Mouse (Mus musculus) frontal cortex, postnatal 25 days (tissue): ENCODE results near the gene 8030411F24Rik.
"Not testable (repeated sequence)": the region's sequence is repeated elsewhere in the genome, so short reads cannot be mapped to it uniquely, and the experiment has no call there.

ENCODE experiments used
- DNase-seq, 2 experiments: peaks; one replicate each; pipeline ENCODE4 v3.0.0; 2022; ENCODE audit warnings: low spot score in 2 of 2

The 8030411F24Rik gene

DNA sequence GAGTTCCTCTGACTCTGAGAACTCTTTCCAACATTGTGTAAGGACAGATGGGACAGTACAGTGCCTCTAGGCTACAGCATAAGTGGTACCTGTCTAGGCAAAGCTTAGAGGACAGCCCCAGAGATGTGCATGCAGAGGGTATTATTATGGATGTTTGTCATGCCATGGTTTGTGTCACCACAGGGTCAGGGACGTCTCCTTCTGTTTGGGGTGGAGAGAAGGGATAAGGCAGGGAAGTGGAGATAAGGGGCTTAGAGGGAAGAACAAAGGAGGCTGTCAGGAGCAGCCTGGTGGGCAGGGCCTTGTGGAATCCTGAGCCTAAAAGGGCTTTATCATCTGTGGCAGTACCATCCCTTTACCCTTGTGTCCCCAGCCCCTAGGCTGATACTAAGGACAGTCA is at the start of gene 8030411F24Rik:
Gene 8030411F24Rik, plus strand, starts transcription at position 301 of the 400 bp plus-strand sequence.
- DNase-seq = no peak

GRCm38 (mm10) chr2:148732327-148733000 is 49.3 kb upstream of the 8030411F24Rik start, which contains the start of gene Napb:
Napb (minus strand) TSS chr2:148732467.
- peak; percentile 84 to 89 for DNase-seq

GRCm38 (mm10) chr2:148743001-148743400 is 38.8 kb upstream of the 8030411F24Rik start:
- DNase-seq = no peak

- DNase-seq = no peak
These were observed 37.9 kb upstream of the 8030411F24Rik start for GRCm38 (mm10) chr2:148743846-148744407.

GRCm38 (mm10) chr2:148750058-148750457 is 31.8 kb upstream of the 8030411F24Rik start, which contains the start of gene Cstl1:
Cstl1 (plus strand) TSS chr2:148750358.
- DNase-seq = no peak

DNA sequence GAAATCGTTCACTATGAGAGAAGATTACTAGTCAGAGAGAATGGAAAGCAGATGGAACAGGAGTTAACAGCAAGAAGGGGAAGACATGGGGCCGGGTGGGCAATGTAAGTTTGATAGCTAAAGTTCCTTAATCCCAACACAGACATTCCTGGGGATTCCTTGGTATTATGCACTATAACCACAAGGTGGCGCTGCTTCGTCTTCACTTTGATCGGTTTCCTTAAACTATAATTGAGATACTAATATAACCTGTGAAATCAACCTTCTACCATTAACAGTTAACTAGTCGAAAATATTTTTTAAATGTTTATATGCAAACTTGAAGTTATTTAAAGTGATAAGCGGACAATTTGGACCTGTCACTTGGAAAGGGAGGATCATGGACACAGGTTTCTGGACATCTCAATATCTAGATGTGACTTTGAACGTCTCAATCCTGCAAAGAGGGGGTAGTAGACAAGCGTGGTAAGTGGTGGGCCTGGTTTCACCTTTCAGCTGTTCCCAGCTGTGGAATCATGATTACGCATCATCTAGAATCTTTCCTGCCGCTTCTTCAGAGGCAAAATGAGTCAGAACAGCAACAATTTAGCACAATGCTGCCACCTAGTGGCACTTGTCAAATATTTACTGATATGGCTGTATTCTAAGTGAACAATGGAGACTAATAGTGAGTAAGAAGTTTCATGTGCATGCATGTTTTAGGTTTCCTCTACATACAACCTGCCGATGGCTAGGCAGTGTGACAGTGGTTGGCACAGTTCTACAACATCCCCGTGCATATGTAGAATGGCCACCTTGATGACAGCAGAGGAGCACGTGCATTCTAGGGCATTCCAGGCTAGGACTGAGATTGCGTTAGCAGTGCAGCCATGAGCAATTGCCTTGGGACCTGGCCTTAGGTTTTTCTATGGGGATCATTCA is 29.7 kb upstream of the 8030411F24Rik start:
- DNase-seq = peak; percentile 20 to 63

- no peak for DNase-seq
These were observed 27.4 kb upstream of the 8030411F24Rik start for GRCm38 (mm10) chr2:148754310-148754846.

GRCm38 (mm10) chr2:148763648-148764388 is 18.0 kb upstream of the 8030411F24Rik start:
- no peak for DNase-seq

DNA sequence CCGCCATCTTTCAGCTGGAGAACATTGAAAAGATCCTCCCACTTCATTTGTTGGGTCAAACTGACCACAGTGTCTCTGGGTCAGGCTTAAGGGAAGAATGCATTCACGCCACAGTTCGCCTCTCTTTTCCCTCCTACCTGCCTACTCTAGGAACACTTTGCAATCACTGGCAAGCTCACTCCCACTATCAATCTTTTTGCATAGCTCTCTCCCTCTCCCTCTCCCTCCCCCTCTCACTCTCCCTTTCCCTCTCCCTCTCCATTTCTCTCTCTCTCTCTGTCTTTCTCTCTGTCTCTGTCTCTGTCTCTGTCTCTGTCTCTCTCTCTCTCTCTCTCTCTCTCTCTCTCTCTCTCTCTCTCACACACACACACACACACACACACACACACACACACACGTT is 10.4 kb upstream of the 8030411F24Rik start, which contains the start of gene Cst11:
Gene Cst11, minus strand, starts transcription at position 101 of the 400 bp plus-strand sequence.
- not testable (repeated sequence) for DNase-seq

- DNase-seq = no peak
These were observed 7.3 kb downstream of the 8030411F24Rik start, which contains the start of gene Cst12 for GRCm38 (mm10) chr2:148789142-148789541. Cst12 (plus strand) TSS chr2:148789361.

GRCm38 (mm10) chr2:148798485-148798884 is 16.7 kb downstream of the 8030411F24Rik start, which contains the start of gene Cst8:
Cst8 (plus strand) TSS chr2:148798785.
- no peak for DNase-seq

DNA sequence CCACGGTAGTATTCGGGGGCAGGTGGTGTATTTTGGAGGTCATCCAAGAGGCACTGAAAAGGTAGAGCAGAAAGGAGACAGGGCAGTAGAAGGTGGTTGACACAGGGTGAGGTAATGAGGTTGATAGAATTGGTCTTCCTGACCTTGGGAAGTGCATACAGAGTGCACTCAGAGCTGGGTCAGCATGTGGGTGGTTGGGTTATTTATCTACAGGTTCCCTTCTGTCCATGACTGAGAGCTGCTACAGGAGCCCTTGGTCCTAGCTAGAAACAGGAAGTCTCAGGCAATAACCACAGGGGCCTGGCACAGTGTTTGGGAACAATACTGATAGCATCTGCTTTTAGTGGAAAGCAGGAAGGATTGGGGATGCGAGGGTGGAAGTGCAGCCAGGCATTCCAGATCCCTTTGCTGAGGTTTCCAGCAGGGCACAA is 19.7 kb downstream of the 8030411F24Rik start:
- DNase-seq = no peak

- DNase-seq = no peak
These were observed 24.9 kb downstream of the 8030411F24Rik start for GRCm38 (mm10) chr2:148806696-148807095.

DNA sequence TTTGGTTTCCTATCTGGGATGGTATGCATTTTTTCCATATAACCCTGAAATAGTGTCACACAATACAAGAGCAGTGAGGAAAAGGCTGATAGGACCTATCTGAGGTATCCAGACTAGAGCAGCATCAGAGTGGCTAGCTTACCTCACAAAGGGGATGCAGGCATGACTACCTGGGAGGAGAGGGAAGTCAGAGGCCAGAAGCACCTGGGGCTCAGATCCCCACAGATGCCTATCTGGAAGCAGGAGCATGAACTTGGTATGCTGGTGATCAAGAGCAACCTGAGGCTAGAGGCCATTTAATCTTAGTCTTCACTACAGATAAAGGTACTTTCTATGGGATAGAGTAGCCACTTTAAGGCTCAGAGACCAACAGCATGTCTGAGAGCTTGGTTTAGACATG is 38.1 kb downstream of the 8030411F24Rik start, which contains the start of gene Cst13:
Gene Cst13, plus strand, starts transcription at position 173 of the 400 bp plus-strand sequence.
- no peak for DNase-seq

DNA sequence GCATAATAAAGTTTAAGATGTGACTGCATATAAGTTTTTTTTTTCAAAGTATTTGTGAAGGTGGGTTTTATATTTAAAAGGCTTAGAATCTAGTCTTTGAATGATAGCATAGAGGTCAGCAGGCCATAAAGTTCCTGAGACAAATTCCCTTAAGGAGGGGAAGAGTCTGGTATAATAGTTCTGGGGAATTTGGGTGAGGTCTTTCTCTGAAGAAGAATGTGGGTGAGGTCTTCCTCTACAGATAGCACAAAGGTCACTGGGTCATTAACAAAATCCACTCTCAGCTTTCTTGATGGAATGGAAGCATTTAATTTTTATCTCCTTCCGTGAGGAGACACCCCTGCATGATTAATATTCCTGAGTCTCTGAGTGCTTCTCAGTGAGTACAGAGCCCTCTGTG is 44.2 kb downstream of the 8030411F24Rik start:
- DNase-seq = no peak

- DNase-seq = no peak
These were observed 53.1 kb downstream of the 8030411F24Rik start, which contains the start of gene Cst9 for GRCm38 (mm10) chr2:148834912-148835311. Cst9 (plus strand) TSS chr2:148835147.
